ENCODE assay signal across 7 mouse cellular contexts in genomic region chr12:85746696-85747219, GRCm38 (mm10). TPM values are rescaled to one million over a fixed set of nuclear protein-coding genes. Genes with fewer than 3 reads are reported as not detected.
DNase-seq lines count a peak whose midpoint lies in the region; ATAC-seq and TF ChIP-seq lines count a peak whose summit lies in the region.

No protein-coding gene starts in this region.

- no peak for TF ChIP-seq POLR2A in spleen, adult 2 months (IDR thresholded peaks at IDR 0.05; ENCODE audit: low read depth, low read length)

- no peak for TF ChIP-seq CTCF in spleen, adult 2 months (IDR thresholded peaks at IDR 0.05; ENCODE audit: extremely low read depth, insufficient read depth, insufficient read length, insufficient replicate concordance)
- no peak for TF ChIP-seq CTCF in stomach, postnatal 0 days (IDR thresholded peaks at IDR 0.05; ENCODE audit: low read depth)

- peak overlapping the region; percentile 38; the same call in 1 of the 2 replicates for H3K4me3 ChIP-seq in spleen, adult 2 months (ENCODE audit: extremely low read depth, insufficient read depth, insufficient read length)
- peak overlapping the region; percentile 45 for H3K4me3 ChIP-seq in forebrain, embryonic 16.5 days (replicated peaks; ENCODE audit: low read length)
- H3K4me3 ChIP-seq in limb, embryonic 15.5 days: peak overlapping the region; percentile 56
- H3K4me3 ChIP-seq in stomach, postnatal 0 days (ENCODE audit: low read depth, low read length): peak overlapping the region; percentile 51

- no peak overlapping the region for H3K27ac ChIP-seq in spleen, adult 2 months (ENCODE audit: insufficient read depth, low read length)
- H3K27ac ChIP-seq in forebrain, embryonic 16.5 days (ENCODE audit: low read length): no peak overlapping the region
- no peak overlapping the region for H3K27ac ChIP-seq in limb, embryonic 15.5 days
- no peak overlapping the region for H3K27ac ChIP-seq in stomach, postnatal 0 days (replicated peaks)

- H3K4me1 ChIP-seq in spleen, adult 2 months (ENCODE audit: control insufficient read depth, insufficient read depth, insufficient read length): no peaks in the 10 kb centered on the region; the same call in 1 of the 2 replicates
- peaks cover 15% of the 10 kb centered on the region for H3K4me1 ChIP-seq in forebrain, embryonic 16.5 days (replicated peaks; ENCODE audit: control insufficient read depth, insufficient read depth, low read length)
- peaks cover 8% of the 10 kb centered on the region for H3K4me1 ChIP-seq in limb, embryonic 15.5 days
- H3K4me1 ChIP-seq in stomach, postnatal 0 days (replicated peaks; ENCODE audit: control insufficient read depth, insufficient read depth): no peaks in the 10 kb centered on the region

- H3K9ac ChIP-seq in forebrain, embryonic 16.5 days (replicated peaks; ENCODE audit: low read depth, low read length): peak overlapping the region; percentile 15; the same call in 1 of the 2 replicates
- 0 out of 2 replicates have a peak overlapping the region, but pooled peaks have one; percentile 11 for H3K9ac ChIP-seq in limb, embryonic 15.5 days
- H3K9ac ChIP-seq in stomach, postnatal 0 days (ENCODE audit: low read length): peak overlapping the region; percentile 50; the same call in 1 of the 2 replicates

- H3K27me3 ChIP-seq in spleen, adult 2 months (ENCODE audit: control insufficient read depth, insufficient read depth, low read length): peaks cover 4% of the 10 kb centered on the region
- peaks cover 9% of the 10 kb centered on the region for H3K27me3 ChIP-seq in forebrain, embryonic 16.5 days (replicated peaks; ENCODE audit: control insufficient read depth, insufficient read depth, low read length)
- H3K27me3 ChIP-seq in limb, embryonic 15.5 days: no peaks in the 10 kb centered on the region
- no peaks in the 10 kb centered on the region for H3K27me3 ChIP-seq in stomach, postnatal 0 days (ENCODE audit: control insufficient read depth, insufficient read depth, low read length)

- no peaks in the 10 kb centered on the region for H3K36me3 ChIP-seq in spleen, adult 2 months (ENCODE audit: control insufficient read depth, insufficient read depth, low read length)
- no peaks in the 10 kb centered on the region for H3K36me3 ChIP-seq in forebrain, embryonic 16.5 days (ENCODE audit: control insufficient read depth, insufficient read depth)
- H3K36me3 ChIP-seq in limb, embryonic 15.5 days: no peaks in the 10 kb centered on the region
- no peaks in the 10 kb centered on the region for H3K36me3 ChIP-seq in stomach, postnatal 0 days (ENCODE audit: control insufficient read depth, insufficient read depth, low read length)

- TF ChIP-seq EP300 in stomach, postnatal 0 days (optimal IDR thresholded peaks at IDR 0.05): no peak

- WGBS in spleen, adult 2 months: 23% methylated on average over 21 of the region's 21 CpGs
- 21% methylated on average over 21 of the region's 21 CpGs for WGBS in forebrain, embryonic 16.5 days
- WGBS in limb, embryonic 15.5 days: 17% methylated on average over 21 of the region's 21 CpGs
- 19% methylated on average over 21 of the region's 21 CpGs for WGBS in stomach, postnatal 0 days

- ATAC-seq in forebrain, embryonic 16.5 days: 0 out of 2 replicates have a peak, but pooled peaks have one; percentile 15
- 0 out of 2 replicates have a peak, but pooled peaks have one; percentile 11 for ATAC-seq in limb, embryonic 15.5 days (ENCODE audit: insufficient number of reproducible peaks, low FRiP score, low TSS enrichment, low read depth)
- no peak; the same call in 1 of the 2 replicates for ATAC-seq in stomach, postnatal 0 days (ENCODE audit: low FRiP score, low TSS enrichment)

- H3K4me2 ChIP-seq in forebrain, embryonic 16.5 days (ENCODE audit: low read length): peak overlapping the region; percentile 96
- peak overlapping the region; percentile 98 for H3K4me2 ChIP-seq in limb, embryonic 15.5 days
- H3K4me2 ChIP-seq in stomach, postnatal 0 days (replicated peaks; ENCODE audit: low read depth): peak overlapping the region; percentile 99

- DNase-seq in spleen, adult 2 months (ENCODE audit: low read depth in 1 of 2, low spot score in 2 of 2): no peak
- no peak for DNase-seq in spleen, postnatal 10 days (ENCODE audit: low spot score in 2 of 2)
- DNase-seq in stomach, postnatal 0 days (ENCODE audit: low spot score): no peak
- no peak for DNase-seq in ovary, postnatal 10 days (ENCODE audit: low spot score)
- no peak for DNase-seq in left cerebral cortex, adult 8-10 months (ENCODE audit: low spot score in 2 of 2)

- no peaks in the 10 kb centered on the region for H3K9me3 ChIP-seq in forebrain, embryonic 16.5 days (ENCODE audit: control insufficient read depth, low read length)
- H3K9me3 ChIP-seq in limb, embryonic 15.5 days: no peaks in the 10 kb centered on the region
- no peaks in the 10 kb centered on the region for H3K9me3 ChIP-seq in stomach, postnatal 0 days (ENCODE audit: control insufficient read depth, low read length)

RNA-seq across cellular contexts. Expression of gene Flvcr2, which starts 0.4 kb away (rescaled TPM):
- polyA plus RNA-seq in spleen, adult 2 months (2012; rRNA removed): 0.40 and 0.60 TPM in 2 replicates
- polyA plus RNA-seq in forebrain, embryonic 16.5 days (2015; fragmentation: Nextera tagmentation; extraction: Ambion mirVana): 4.2 and 4.9 TPM in 2 replicates
- 3.2 and 3.8 TPM in 2 replicates for polyA plus RNA-seq in limb, embryonic 15.5 days (2015; fragmentation: Nextera tagmentation; extraction: Ambion mirVana)
- polyA plus RNA-seq in stomach, postnatal 0 days (2015; fragmentation: Nextera tagmentation; extraction: Ambion mirVana): 4.1 and 4.8 TPM in 2 replicates
- total RNA-seq in left cerebral cortex, adult 8-10 months (2022): 1 to 10 TPM; 2.0 to 3.8 (median 2.4) TPM
